Mouse (Mus musculus): ENCODE measurements around the gene Gm10392.

DNA sequence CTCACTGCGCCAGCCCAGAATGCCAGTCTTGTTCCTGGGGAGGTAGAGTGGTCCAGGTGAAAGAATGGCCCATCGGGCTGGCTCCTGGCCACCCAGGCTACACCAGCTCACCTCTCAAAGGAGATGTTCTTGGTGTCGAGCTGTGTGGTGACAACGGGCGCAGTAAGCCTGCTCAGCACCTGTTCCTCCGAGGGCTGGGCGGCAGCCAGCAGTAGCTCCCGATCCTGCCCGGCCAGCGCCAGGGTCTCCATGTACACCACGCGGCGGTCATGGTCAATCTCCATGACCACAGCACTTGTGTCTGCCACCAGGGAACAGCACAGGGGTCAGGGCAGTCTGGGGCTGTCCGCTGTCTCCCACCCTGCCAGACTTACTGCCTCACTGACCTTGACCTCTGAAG, 42.8 kb downstream of the Gm10392 start:
- TF ChIP-seq CTCF (IDR thresholded peaks at IDR 0.05; ENCODE audit: borderline replicate concordance, control insufficient read depth, extremely low read depth, insufficient read depth, low read length, poor library complexity) (no peak), POLR2A (IDR thresholded peaks at IDR 0.05; ENCODE audit: control insufficient read depth, extremely low read depth, insufficient read depth, low read length, poor library complexity) (no peak)
